Mouse (Mus musculus): Measurements from ENCODE around the gene Perm1. TPM values are rescaled to one million over a fixed set of nuclear protein-coding genes. Genes with fewer than 3 reads are reported as not detected.

Perm1 gene
- polyA plus RNA-seq, 1 experiment from 2014 or later: 0.40 TPM

DNA sequence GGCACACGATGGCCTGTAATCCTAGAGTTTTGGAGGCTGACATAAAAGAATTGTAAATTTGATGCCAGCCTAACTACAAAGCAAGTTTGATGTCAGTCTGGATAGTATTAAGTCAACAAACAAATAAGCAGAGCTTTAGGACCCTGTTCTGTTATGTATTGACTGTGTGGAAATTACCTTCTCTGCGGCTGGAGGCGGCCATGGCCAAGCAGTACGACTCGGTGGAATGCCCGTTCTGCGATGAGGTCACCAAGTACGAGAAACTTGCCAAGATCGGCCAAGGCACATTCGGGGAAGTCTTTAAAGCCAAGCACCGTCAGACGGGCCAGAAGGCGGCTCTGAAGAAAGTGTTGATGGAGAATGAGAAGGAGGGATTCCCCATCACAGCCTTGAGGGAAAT is 2.5 kb upstream of the Perm1 start:
- Histone ChIP-seq H3K36me3 (ENCODE audit: control insufficient read depth, insufficient read depth) (no peaks in the 10 kb centered on the region), H3K9ac (ENCODE audit: low read depth, low read length) (no peak overlapping the region), H3K4me2 (ENCODE audit: low read depth, low read length) (no peak overlapping the region), H3K4me1 (ENCODE audit: control insufficient read depth, low read depth, low read length) (no peaks in the 10 kb centered on the region), H3K27me3 (ENCODE audit: control insufficient read depth, insufficient read depth, low read depth, low read length) (0 out of 2 replicates have a peak, but pooled peaks cover 3% of the 10 kb centered on the region), H3K4me3 (ENCODE audit: low read depth, low read length) (no peak overlapping the region), H3K27ac (ENCODE audit: low read length) (no peak overlapping the region), H3K9me3 (replicated peaks; ENCODE audit: control insufficient read depth, low read length) (no peaks in the 10 kb centered on the region)
- WGBS (ENCODE audit: insufficient replicate concordance): 78% methylated on average over 13 of the region's 13 CpGs
- ATAC-seq (ENCODE audit: low read depth): no peak

DNA sequence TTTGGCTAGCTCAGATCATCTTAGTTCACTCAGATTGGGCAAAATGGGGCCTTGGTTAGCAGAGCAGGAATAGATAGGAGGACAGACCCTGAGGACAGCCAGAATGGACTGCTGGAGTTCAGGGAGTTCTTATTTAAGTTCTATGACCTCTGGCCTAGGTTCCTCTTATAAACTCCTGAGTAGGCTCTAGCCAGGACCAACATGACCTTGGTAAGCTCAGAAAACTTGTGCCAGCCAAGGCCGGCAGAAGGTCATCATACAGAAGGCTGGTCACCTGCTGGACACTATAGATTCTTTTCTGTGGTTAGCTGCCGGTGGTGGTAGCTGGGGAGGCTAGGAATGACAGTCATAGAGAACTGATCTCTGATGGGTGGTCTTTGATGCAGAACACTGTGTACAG is 528 bp downstream of the Perm1 start:
- Histone ChIP-seq H3K4me3 (ENCODE audit: low read depth, low read length) (no peak overlapping the region), H3K9ac (ENCODE audit: low read depth, low read length) (no peak overlapping the region), H3K27ac (ENCODE audit: low read length) (no peak overlapping the region), H3K4me1 (ENCODE audit: control insufficient read depth, low read depth, low read length) (no peaks in the 10 kb centered on the region), H3K9me3 (replicated peaks; ENCODE audit: control insufficient read depth, low read length) (no peaks in the 10 kb centered on the region), H3K36me3 (ENCODE audit: control insufficient read depth, insufficient read depth) (no peaks in the 10 kb centered on the region), H3K4me2 (ENCODE audit: low read depth, low read length) (no peak overlapping the region), H3K27me3 (ENCODE audit: control insufficient read depth, insufficient read depth, low read depth, low read length) (0 out of 2 replicates have a peak, but pooled peaks cover 3% of the 10 kb centered on the region)
- WGBS (ENCODE audit: insufficient replicate concordance): 66% methylated on average over 2 of the region's 2 CpGs
- no peak for ATAC-seq (ENCODE audit: low read depth)

DNA sequence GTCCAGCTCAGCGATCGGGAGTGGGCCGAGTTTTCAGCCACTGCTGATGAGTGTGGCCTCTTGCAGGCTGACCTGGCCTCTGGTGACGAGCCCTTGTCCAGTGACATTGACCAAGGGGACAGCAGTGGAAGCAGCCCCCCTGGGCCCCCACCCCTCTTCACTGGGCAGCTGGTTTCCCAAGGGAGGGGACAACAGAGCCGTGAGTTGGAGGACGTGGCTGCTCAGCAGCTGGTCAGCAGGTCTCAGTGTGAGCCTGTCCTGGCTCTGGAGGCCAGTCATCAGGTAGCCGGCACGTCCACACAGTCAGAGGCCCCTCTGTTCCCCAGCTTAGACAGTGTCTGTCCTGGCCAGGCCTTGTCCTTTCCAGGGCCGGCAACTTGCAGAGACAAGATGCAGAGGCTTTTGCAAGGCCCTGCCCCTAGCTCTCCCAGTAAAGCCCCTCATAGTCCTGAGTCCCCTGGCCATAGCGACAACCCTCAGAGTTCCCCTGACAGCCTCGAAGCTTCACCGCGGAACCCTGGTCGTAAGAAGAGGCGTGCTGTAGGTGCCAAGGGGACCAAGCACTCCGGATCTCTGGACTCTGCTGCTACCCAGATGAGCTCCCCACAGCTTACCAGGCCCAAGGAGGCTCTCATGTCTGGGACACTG is 1.5 kb downstream of the Perm1 start:
- no peak overlapping the region for H3K27ac ChIP-seq (ENCODE audit: low read length)
- WGBS (ENCODE audit: insufficient replicate concordance): 72% methylated on average over 16 of the region's 16 CpGs
- H3K27me3 ChIP-seq (ENCODE audit: control insufficient read depth, insufficient read depth, low read depth, low read length): 0 out of 2 replicates have a peak, but pooled peaks cover 3% of the 10 kb centered on the region
- no peak overlapping the region for H3K4me3 ChIP-seq (ENCODE audit: low read depth, low read length)
- no peak overlapping the region for H3K9ac ChIP-seq (ENCODE audit: low read depth, low read length)
- no peak overlapping the region for H3K4me2 ChIP-seq (ENCODE audit: low read depth, low read length)
- H3K36me3 ChIP-seq (ENCODE audit: control insufficient read depth, insufficient read depth): no peaks in the 10 kb centered on the region
- no peak for ATAC-seq (ENCODE audit: low read depth)
- H3K4me1 ChIP-seq (ENCODE audit: control insufficient read depth, low read depth, low read length): no peaks in the 10 kb centered on the region
- H3K9me3 ChIP-seq (replicated peaks; ENCODE audit: control insufficient read depth, low read length): no peaks in the 10 kb centered on the region

GRCm38 (mm10) chr4:156217838-156218237 is 2.2 kb downstream of the Perm1 start:
- no peak overlapping the region for H3K9ac ChIP-seq (ENCODE audit: low read depth, low read length)
- H3K4me2 ChIP-seq (ENCODE audit: low read depth, low read length): no peak overlapping the region
- 0 out of 2 replicates have a peak, but pooled peaks cover 3% of the 10 kb centered on the region for H3K27me3 ChIP-seq (ENCODE audit: control insufficient read depth, insufficient read depth, low read depth, low read length)
- H3K4me3 ChIP-seq (ENCODE audit: low read depth, low read length): no peak overlapping the region
- no peaks in the 10 kb centered on the region for H3K4me1 ChIP-seq (ENCODE audit: control insufficient read depth, low read depth, low read length)
- no peaks in the 10 kb centered on the region for H3K36me3 ChIP-seq (ENCODE audit: control insufficient read depth, insufficient read depth)
- H3K27ac ChIP-seq (ENCODE audit: low read length): no peak overlapping the region
- WGBS (ENCODE audit: insufficient replicate concordance): 71% methylated on average over 16 of the region's 16 CpGs
- ATAC-seq (ENCODE audit: low read depth): no peak
- no peaks in the 10 kb centered on the region for H3K9me3 ChIP-seq (replicated peaks; ENCODE audit: control insufficient read depth, low read length)

- no peak overlapping the region for H3K4me2 ChIP-seq (ENCODE audit: low read depth, low read length)
- WGBS (ENCODE audit: insufficient replicate concordance): 68% methylated on average over 11 of the region's 11 CpGs
- no peaks in the 10 kb centered on the region for H3K36me3 ChIP-seq (ENCODE audit: control insufficient read depth, insufficient read depth)
- no peak overlapping the region for H3K9ac ChIP-seq (ENCODE audit: low read depth, low read length)
- no peak for ATAC-seq (ENCODE audit: low read depth)
- H3K9me3 ChIP-seq (replicated peaks; ENCODE audit: control insufficient read depth, low read length): no peaks in the 10 kb centered on the region
- no peaks in the 10 kb centered on the region for H3K4me1 ChIP-seq (ENCODE audit: control insufficient read depth, low read depth, low read length)
- H3K27ac ChIP-seq (ENCODE audit: low read length): no peak overlapping the region
- no peak overlapping the region for H3K4me3 ChIP-seq (ENCODE audit: low read depth, low read length)
- 0 out of 2 replicates have a peak, but pooled peaks cover 3% of the 10 kb centered on the region for H3K27me3 ChIP-seq (ENCODE audit: control insufficient read depth, insufficient read depth, low read depth, low read length)
Measured at GRCm38 (mm10) chr4:156219936-156220335, 4.3 kb downstream of the Perm1 start.

DNA sequence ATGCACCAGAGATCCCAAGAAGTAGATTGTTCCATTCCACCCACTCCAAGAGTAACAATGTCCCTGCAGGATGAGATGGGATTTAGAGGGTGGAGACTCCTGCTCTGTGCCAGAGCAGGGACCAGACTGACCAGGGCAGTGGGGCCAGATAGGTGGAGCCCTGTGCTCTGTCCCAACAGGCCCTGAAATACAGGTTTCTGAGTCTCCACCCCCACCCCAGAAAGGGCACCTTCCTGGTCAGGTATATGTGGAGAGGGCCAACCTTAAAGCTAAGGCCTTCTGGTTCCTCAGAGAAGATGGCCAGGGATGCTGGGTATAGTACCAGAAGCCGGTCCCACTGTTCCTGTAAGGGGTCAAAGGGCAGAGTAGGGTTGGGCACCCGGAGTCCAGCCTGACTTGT is 8.6 kb downstream of the Perm1 start:
- no peaks in the 10 kb centered on the region for H3K9me3 ChIP-seq (replicated peaks; ENCODE audit: control insufficient read depth, low read length)
- WGBS (ENCODE audit: insufficient replicate concordance): 71% methylated on average over 2 of the region's 2 CpGs
- no peaks in the 10 kb centered on the region for H3K27me3 ChIP-seq (ENCODE audit: control insufficient read depth, insufficient read depth, low read depth, low read length)
- H3K4me3 ChIP-seq (ENCODE audit: low read depth, low read length): no peak overlapping the region
- ATAC-seq (ENCODE audit: low read depth): no peak
- peaks cover 11% of the 10 kb centered on the region for H3K4me1 ChIP-seq (ENCODE audit: control insufficient read depth, low read depth, low read length)
- no peak overlapping the region for H3K27ac ChIP-seq (ENCODE audit: low read length)
- no peak overlapping the region for H3K4me2 ChIP-seq (ENCODE audit: low read depth, low read length)
- no peak overlapping the region for H3K9ac ChIP-seq (ENCODE audit: low read depth, low read length)
- H3K36me3 ChIP-seq (ENCODE audit: control insufficient read depth, insufficient read depth): 0 out of 2 replicates have a peak, but pooled peaks cover under 1% of the 10 kb centered on the region

- no peak for ATAC-seq (ENCODE audit: low read depth)
- no peaks in the 10 kb centered on the region for H3K9me3 ChIP-seq (replicated peaks; ENCODE audit: control insufficient read depth, low read length)
- peaks cover 14% of the 10 kb centered on the region for H3K36me3 ChIP-seq (ENCODE audit: control insufficient read depth, insufficient read depth)
- H3K4me2 ChIP-seq (ENCODE audit: low read depth, low read length): 0 out of 2 replicates have a peak overlapping the region, but pooled peaks have one; percentile 25
- H3K9ac ChIP-seq (ENCODE audit: low read depth, low read length): no peak overlapping the region
- H3K27me3 ChIP-seq (ENCODE audit: control insufficient read depth, insufficient read depth, low read depth, low read length): no peaks in the 10 kb centered on the region
- 51% methylated on average over 18 of the region's 18 CpGs for WGBS (ENCODE audit: insufficient replicate concordance)
- no peak overlapping the region for H3K27ac ChIP-seq (ENCODE audit: low read length)
- H3K4me3 ChIP-seq (ENCODE audit: low read depth, low read length): no peak overlapping the region; the same call in 1 of the 2 replicates
- peaks cover 11% of the 10 kb centered on the region for H3K4me1 ChIP-seq (ENCODE audit: control insufficient read depth, low read depth, low read length)
Measured at GRCm38 (mm10) chr4:156227752-156228392, 12.2 kb downstream of the Perm1 start.

- Histone ChIP-seq H3K4me3 (ENCODE audit: low read depth, low read length) (no peak overlapping the region; the same call in 1 of the 2 replicates), H3K9ac (ENCODE audit: low read depth, low read length) (no peak overlapping the region), H3K4me2 (ENCODE audit: low read depth, low read length) (0 out of 2 replicates have a peak overlapping the region, but pooled peaks have one; percentile 25), H3K27ac (ENCODE audit: low read length) (no peak overlapping the region), H3K4me1 (ENCODE audit: control insufficient read depth, low read depth, low read length) (peaks cover 12% of the 10 kb centered on the region), H3K9me3 (replicated peaks; ENCODE audit: control insufficient read depth, low read length) (no peaks in the 10 kb centered on the region), H3K36me3 (ENCODE audit: control insufficient read depth, insufficient read depth) (peaks cover 14% of the 10 kb centered on the region), H3K27me3 (ENCODE audit: control insufficient read depth, insufficient read depth, low read depth, low read length) (no peaks in the 10 kb centered on the region)
- peak; percentile 52 for ATAC-seq (ENCODE audit: low read depth)
- 44% methylated on average over 12 of the region's 12 CpGs for WGBS (ENCODE audit: insufficient replicate concordance)
Measured at GRCm38 (mm10) chr4:156228393-156229024, 12.8 kb downstream of the Perm1 start.
